Mouse (Mus musculus): ENCODE measurements around the gene Wfikkn2.

Gene Wfikkn2

DNA sequence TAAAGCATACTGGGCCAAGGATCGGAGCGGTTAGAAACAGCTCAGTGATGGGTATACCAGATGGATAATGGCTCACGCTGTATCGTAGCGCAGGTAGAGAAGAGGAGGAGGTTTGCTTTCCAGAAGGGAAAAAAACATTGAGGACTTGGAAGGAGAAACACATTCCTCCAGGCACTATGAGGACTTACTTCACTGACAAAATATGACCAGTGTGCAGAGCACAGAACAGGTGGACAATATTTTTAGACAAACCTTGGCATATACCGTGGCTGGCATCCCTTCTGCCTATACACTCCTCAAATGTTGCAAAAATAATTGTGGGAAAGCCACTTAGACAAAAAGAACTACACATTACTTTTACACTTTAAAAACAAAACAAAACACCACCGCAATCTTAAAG lies 24.5 kb downstream of the Wfikkn2 start:
- no peak for DNase-seq

DNA sequence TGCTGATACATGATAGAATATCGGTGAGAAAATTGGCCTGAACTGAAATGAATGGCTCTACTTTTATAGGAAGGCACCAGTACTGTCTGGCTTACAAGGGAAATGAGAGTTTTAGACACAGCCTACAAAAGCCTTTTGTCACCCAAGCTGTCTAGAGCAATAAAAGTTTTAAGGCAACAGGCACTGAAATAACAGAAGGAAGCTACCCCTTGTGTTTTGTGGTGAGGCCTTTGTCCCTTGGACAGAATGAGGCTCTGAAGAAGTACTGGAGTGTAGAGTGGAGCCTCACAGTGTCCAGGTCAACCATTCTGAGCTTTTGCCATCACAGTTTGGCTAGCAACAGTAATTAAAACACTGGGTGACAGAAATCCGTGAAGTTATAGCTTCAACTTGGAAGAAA lies 29.6 kb downstream of the Wfikkn2 start:
- DNase-seq, result no peak

DNA sequence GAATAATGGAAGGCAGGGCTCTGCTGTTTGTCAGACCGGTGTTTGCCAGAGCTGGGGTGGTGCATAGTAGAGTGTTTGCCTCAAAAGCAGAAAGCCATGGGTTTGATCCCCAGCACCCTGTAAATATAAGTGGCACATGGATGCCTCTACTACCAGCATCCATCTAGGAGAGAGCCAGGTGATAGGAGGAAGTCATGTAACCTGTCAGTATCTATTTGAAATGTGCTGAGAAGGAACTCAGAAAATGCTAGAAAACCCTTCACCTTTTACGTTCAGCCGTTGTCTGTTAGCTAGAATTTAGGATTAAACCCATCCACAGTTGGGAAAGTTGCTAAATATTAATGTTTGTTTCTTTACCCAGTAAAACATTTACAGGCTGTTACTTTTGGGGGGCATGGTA lies 30.2 kb downstream of the Wfikkn2 start:
- DNase-seq, result no peak

DNA sequence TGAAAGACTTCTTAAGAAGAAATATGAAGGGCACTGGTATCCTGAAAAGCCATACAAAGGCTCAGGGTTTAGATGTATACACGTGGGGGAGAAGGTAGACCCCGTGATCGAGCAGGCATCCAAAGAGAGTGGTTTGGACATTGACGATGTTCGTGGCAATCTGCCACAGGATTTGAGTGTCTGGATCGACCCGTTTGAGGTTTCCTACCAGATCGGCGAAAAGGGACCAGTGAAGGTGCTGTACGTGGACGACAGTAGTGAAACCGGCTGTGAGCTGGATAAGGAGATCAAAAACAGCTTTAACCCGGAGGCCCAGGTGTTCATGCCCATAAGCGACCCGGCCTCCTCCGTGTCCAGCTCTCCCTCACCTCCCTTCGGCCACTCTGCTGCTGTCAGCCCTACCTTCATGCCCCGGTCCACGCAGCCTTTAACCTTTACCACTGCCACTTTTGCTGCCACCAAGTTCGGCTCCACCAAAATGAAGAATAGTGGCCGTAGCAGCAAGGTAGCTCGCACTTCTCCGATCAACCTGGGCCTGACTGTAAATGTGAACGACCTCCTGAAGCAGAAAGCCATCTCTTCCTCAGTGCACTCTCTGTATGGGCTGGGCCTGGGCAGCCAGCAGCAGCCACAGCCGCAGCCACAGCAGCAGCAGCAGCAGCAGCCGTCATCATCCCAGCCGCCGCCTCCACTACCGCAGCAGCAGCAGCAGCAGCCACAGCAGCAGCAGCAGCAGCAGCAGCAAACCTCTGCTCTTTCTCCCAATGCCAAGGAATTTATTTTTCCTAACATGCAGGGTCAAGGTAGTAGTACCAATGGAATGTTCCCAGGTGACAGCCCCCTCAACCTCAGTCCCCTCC lies 31.8 kb downstream of the Wfikkn2 start:
- peak; percentile 36 to 42 for DNase-seq

DNA sequence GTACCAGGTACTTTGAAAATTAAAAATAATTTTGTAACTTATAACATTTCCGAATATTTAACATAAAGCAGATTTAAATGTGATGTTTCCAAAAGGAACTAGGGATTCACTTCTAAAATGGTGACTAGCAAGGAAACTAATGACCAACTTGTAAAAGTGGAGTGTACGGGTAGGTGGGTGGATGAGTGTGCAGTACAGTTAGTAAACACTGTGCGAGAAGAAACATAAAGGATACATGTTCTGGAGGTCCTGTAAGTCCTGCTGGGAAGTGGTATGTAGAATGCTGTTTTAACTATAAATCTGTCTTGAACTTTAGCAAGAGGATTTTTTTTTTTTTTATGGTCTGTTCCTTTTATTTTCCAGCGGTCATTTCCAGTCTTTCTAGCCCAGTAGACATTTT lies 32.8 kb downstream of the Wfikkn2 start:
- DNase-seq, result no peak

DNA sequence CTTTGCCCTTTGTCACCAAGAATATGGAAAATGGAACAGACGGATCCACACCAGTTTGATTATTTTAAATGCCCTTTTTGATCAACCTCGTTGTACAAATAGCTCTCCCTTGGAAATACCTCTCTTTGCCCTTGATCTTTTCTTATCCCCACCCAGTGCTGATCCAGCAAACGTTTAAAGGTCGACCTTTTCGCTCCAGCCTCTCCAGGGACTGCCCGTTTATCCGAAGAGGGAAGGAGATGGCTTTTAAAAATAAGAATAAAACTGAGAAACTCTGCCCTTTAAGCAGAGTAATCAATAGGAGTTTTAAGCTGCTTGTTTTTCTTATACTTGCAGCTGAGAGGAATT lies 33.3 kb downstream of the Wfikkn2 start:
- DNase-seq, result no peak

DNA sequence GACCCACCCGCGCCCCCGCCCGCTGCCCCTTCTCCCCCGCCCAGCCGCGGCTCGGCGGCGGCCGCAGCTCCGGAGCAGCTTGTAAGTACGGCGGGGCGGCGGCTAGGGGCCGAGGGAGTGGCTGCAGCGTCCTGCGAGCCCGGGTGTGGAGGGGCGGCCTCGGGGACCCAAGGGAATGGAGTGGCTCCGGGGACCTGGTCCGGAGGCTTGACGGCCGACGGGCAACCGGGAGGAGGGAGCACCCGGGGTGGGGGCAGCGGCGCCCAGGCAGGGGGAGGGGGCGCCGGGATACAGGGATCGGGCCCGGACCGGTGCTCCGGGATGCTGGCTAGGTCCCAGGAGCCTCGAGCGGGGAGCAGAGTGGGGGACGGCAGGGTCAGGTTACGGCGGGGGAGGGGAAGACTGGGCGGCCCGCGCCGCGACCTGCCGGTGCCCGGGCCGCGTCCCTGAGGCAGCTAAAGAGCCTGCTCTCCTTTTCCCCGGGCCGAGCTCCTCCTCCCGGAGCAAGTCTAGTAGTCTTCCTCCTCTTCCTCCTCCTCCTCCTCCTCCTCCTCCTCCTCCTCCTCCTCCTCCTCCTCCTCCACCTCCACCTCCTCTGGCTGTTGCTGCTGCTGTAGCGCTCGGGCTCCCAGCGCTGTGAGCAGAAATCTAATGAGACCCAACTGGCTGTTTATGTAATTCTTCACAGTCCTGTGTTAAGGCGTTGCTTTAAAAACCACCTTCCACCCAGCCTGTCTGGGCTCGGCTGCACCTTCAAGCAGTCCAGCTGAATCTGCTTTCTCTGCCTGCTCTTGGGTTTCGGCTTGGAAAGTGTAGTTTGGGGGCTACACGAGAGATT lies 33.9 kb downstream of the Wfikkn2 start:
- peak; percentile 80 to 87 for DNase-seq

DNA sequence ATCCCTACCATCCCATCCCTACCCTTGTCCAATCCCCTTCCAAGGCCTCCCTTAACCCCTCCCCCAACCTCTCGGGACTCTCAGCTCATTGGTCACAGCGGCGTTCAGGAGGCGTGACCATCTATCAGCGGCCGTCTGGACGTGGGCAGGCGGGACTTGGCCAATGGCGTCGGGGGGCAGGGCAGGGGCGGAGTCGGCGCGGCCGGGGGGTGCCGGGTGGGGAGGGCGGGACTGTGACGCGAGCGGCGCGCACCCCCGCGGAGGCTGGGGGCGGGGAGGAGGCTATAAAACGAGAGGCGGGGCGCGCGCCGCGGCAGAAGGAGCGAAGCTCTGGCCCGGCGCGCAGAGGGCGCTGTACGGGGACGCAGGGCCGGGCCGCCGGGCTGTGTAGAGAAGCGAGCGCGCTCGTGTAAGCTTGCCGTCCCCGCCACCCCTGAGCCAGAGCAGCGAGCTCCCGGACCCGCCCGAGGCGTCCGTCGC lies 34.6 kb downstream of the Wfikkn2 start, which contains the start of gene Tob1:
TSS of gene Tob1 (plus strand) at position 331 of the 480 bp plus-strand sequence.
- peak; percentile 97 to 98 for DNase-seq

DNA sequence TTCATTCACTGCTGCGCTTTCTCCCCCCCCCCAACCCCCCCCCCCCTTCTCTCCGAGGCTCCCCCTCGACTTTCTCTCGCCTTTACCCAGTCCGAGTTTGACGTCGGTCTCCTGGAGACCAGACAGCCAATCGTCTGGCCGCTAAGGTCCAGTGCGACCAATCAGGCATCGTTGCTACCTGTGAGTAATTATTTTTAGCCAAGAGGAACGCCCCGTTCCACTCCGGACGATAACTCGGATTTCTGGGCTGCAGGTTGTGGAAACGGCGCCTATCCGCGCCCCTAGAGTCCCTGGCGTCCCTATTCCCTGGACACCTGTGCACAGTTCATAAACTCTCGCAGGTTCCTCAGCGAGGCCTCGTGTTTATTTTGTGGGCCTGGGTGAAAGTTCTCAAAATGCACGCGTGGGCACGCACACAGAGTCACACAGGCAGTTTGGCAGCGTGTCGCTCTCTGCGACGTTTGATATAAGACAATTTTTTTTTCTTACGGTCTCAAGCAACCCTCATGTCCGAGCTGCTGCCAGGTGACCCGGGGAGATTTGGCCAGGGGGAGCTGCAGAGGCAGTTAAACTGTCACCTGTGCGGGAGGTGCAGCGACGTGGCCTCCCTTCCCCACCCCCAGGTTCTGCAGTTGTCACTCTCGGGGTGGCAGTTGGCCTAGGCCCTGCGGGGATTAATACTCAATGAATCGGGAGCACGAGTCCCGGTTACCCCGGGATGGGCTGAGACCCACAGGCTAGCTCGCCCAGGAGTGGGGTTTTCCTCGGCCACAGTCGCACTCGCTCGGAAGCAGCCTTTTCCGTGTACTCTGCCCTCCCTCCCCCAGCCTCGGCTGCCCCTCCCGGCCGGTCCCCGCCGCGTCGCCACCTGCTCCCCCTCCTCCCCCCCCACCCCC lies 35.4 kb downstream of the Wfikkn2 start:
- DNase-seq, result peak; percentile 90 to 94

DNA sequence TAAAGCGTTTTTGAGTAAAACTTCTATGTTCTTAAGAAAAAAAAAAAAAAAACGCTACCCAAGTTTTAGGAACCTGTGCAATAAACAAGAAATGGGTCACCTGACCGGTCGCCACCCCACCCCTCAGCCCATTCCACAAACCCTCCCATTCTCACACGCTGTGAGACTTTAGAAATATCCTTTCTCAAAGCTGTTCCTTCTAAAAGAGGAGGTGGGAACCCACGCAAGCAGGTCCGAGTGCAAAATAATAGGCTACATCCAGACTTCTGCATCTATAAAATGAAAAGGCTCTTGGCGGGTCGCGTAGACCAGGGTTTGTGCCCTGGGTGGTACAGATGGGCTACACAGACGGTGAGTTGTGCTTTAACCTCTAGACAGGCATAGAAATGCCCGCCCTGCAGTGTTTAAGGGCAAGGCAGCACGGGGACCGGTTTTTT lies 36.1 kb downstream of the Wfikkn2 start:
- no peak for DNase-seq

DNA sequence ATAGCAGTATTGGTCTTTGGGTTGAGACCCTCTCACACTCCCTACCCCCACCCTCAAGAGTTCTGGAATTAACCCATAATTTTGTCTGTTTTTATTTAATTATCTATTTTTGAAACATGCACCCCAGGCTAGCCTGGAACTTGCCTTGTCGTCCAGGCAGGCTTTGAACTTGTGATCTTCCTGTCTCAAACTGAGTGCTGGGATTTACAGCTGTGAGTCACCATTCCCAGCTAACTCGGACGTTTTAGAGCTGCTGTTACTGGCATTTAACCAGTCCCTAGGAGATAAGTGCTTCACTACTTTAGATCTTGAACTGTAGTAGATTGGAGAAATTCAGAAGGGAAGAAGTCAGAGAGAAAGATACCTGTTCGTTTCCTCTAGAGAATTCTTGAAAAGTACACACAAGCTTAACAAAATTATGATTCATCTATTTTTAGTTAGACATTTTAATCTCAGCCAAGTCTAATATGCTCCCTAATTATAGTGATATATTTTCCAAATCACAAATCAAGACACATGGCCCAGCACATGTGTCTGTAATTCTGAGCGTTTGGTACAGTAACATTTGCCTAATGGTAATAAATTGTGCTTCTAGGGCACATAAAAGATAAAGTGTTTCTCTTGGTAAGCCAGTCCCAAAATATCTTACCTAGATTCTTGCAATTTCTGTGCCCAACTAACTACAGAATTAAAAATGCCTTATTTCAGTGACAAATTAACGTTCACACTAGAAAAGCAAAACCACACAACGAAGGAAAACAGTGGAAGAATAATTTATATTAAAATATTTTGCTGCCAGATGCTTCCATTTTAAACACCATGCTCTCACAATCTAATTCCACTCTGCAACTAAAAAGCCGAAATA lies 36.8 kb downstream of the Wfikkn2 start:
- no peak for DNase-seq

DNA sequence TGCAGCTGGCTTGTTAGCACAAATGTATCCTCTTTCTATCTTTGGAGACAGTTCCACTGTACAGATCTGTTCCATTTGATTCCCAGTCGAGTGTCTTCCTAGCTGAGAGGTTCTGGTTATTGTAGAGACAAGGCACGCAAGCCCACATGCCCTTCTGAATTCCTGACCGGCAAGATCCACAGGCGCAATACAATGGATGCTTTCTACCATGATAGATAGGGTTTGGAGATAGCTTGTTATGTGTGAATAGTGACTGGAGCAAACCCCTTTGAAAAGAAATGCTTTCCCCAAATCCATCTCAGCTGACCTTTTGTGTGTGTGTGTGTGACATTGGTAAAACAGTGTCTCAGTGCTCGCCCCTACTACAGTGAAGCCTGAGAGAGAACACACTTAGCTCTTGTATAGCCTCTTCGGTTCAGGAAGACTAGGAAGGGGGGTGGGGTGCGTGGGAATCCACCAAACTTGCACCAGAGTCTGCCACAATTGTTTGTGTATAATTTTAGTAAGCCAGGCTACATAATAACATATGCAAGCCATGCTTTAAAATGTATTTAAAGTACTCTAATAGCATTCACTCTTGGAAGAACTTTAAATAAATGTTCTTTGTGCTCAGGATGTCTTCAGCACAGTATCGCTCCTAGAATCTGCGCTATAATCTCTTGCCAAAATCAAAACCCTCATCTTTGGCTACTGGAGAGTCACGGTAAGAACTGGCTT lies 39.2 kb downstream of the Wfikkn2 start:
- no peak for DNase-seq

DNA sequence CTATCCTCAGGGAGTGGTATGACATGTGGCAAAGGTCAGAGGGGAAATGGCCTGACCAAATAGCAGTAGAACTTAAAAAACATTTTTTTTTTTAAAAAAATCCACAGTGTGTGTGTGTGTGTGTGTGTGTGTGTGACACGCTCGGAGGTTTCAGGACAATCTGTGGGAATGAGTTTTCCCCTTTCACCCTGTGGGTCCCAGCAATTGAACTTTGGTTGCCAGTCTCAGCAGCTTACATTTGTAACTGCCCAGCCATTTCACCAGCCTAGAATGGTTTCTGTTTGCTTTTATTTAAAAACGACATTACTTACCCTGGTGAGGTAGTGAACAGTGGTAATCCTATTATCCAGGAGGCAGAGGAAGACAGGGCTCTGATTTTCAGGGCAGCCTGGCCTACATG lies 42.7 kb downstream of the Wfikkn2 start:
- no peak for DNase-seq

DNA sequence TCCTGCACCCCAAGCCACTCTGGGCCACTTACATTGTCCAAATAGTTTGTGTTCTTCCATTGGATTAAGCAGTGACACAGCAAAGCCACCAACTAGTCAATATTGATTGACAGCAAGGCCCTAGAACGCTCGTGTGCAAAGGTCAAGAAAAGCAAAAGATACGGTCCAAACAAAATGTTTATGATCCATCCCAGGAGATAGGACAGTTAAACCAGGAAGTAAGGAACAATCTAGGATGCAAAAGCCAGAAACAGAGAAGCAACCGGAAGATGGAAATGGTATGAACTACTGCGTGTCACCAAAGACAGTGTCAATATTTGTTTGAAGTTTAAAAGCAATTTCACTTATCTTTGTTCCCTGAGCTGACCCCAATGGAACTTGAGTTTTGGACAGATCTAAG lies 43.7 kb downstream of the Wfikkn2 start:
- DNase-seq, result no peak

DNA sequence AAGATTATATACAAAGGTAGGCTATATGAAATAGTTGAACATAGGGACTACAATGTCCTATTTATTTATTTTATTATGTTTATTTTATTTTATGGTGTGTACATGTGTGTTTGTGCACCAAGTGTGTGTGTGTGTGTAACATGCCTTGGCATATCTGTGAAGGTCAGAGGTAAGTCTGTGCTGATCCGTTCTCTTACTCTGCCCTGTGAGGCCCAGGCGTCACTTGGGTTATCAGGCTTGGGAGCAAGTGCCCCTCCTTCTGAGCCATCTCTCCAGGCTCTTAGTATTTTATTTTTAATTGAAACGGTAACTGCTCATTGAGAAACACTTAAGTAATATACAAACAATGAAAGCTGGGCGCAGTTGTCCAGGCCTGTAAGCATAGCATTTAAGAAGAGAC lies 45.4 kb downstream of the Wfikkn2 start:
- DNase-seq, result no peak

DNA sequence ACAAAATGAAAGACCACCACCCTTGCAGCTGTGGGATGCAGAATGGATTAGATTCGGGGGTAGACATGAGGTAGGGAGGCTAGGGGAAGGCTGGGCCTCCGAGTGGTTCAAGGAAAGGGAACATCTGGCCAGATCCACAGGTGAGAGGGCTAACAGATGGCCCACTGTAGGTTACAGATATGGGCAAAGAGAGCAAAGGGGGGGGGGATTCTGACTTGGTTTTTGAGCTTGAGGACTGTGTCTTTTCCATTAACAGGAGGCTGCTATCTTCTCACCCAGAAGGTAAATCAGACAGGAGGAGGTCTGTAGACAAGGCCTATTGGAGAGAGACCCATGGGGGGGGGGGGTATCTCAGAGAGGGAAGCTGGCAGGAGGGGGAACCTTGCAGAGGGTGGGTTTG lies 46.0 kb downstream of the Wfikkn2 start:
- DNase-seq, result no peak

DNA sequence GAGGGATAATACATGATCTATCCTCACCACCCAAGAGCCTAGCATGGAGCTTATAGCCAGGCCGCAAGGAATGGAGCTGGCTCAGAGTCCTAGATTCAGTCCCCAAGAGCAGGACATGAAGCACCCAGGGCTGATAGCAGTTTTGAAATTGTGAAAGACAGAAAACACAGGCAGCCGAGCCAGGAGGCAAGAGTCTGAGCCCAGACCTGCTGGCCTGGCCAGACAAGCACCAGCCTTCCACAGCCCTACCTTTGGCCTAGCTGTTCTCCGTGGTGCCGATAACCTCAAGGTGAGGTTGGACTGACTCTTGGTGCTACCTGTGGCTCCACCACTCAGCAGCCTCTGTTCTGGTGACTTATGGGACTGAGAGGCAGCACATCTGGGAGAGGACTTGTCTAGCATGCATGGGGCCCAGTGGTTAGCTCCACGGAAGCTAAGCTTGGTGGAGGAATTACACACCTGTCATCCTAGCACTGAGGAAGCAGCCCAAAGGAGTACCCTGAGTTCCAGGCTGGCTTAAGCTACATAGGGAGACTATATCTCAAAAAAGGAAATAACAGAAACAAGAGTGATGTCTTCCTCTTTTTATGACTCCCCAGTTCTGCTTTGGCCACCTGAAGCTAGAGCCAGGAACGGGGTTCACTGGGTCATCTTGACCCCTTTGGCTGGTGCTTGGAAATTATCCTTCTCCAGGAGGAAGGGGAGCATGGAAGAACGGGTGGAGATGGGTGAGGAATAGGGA lies 47.2 kb downstream of the Wfikkn2 start:
- no peak for DNase-seq

DNA sequence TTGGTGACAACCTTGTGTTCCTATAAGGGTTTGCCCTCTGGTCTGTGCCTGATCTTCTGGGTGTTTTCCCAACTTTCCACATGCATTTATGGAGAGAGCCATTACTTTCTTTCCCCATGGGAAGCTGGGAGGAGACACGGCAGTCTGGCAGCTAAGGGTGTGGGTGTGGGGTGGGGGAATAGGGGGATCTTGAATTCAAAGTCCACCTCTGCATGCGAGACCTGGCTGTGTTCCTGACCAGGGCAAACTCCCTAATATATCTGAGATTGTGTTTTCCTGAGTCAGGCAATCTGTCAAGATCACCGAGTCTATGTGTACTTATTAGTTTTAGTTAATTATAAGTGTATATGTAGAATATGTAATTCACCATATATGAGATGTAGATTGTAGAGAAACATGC lies 49.5 kb downstream of the Wfikkn2 start:
- DNase-seq, result peak in 1 of 2 experiments; percentile 17

DNA sequence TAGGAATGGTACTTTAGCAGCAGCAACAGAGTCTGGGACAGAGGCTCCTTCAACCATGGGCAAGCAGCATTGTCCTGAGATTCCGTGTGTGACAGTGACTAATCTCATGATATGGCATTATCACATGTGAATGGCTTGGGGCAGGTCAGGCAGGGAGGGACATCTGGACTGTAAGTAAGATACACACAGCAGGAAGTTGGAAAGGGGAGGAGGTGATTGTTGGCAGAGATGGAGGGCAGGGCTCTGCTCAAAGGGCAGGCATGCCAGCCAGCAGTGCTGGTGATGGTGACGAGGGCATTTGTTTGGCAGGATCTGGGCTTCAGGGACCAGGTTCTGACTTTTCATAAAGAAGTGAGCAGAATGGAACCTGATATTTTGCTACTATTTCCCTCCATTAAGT lies 52.7 kb downstream of the Wfikkn2 start:
- DNase-seq, result no peak

DNA sequence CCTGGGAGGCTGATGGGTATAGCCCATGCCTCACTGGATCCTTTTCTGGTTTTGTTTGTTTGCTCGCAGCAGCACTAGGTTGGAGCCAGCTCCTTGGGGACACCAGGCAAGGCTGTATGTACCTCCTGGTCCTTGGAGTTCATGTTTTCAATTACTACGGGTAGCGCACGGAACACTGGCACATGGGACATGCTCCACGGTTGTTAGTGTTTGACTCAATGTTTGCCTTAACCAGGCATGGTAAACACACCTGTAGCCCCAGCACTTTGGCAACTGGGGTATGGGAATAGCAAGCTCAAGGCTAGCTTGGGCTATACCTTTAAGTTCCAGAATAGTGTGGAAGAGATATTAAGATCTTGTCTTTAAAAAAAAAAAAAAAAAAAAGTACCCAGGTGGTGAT lies 55.1 kb downstream of the Wfikkn2 start:
- DNase-seq, result no peak
